Mouse (Mus musculus) natural killer cell, adult 2 months (primary cell): ENCODE data around the gene Olfr453.

Experiments
- DNase-seq, 2 experiments: peaks; one replicate each; pipeline ENCODE4 v3.0.0; 2022; ENCODE audit warnings: low spot score in 2 of 2

The Olfr453 gene

GRCm38 (mm10) chr6:42739071-42739470 lies at the start of gene Olfr453:
TSS of gene Olfr453 (plus strand) at chr6:42739371.
- DNase-seq = no peak

- no peak for DNase-seq
Measured at GRCm38 (mm10) chr6:42689761-42690160, 49.4 kb upstream of the Olfr453 start.

- DNase-seq = no peak
Measured at GRCm38 (mm10) chr6:42692154-42692516, 47.0 kb upstream of the Olfr453 start.

GRCm38 (mm10) chr6:42692517-42693190 lies 46.5 kb upstream of the Olfr453 start:
- no peak for DNase-seq

GRCm38 (mm10) chr6:42709291-42710211 lies 29.6 kb upstream of the Olfr453 start, which contains the start of gene Tcaf1:
TSS of gene Tcaf1 (minus strand) at chr6:42710088.
- DNase-seq = no peak

- DNase-seq = no peak
Measured at GRCm38 (mm10) chr6:42714668-42715067, 24.5 kb upstream of the Olfr453 start.

GRCm38 (mm10) chr6:42717973-42718372 lies 21.2 kb upstream of the Olfr453 start:
- no peak for DNase-seq

- DNase-seq = no peak
Measured at GRCm38 (mm10) chr6:42742303-42742702, 3.1 kb downstream of the Olfr453 start.

- no peak for DNase-seq
Measured at GRCm38 (mm10) chr6:42747846-42748245, 8.7 kb downstream of the Olfr453 start.

- DNase-seq = no peak
Measured at GRCm38 (mm10) chr6:42756104-42756503, 16.9 kb downstream of the Olfr453 start, which contains the start of gene Olfr38. TSS of gene Olfr38 (plus strand) at chr6:42756404.

GRCm38 (mm10) chr6:42777066-42777465 lies 37.9 kb downstream of the Olfr453 start:
- no peak for DNase-seq

GRCm38 (mm10) chr6:42784793-42785192 lies 45.6 kb downstream of the Olfr453 start, which contains the start of gene Olfr452:
TSS of gene Olfr452 (plus strand) at chr6:42785093.
- DNase-seq = no peak

GRCm38 (mm10) chr6:42790247-42790948 lies 51.2 kb downstream of the Olfr453 start:
- DNase-seq = no peak

- no peak for DNase-seq
Measured at GRCm38 (mm10) chr6:42790949-42791556, 51.9 kb downstream of the Olfr453 start.

GRCm38 (mm10) chr6:42794982-42795381 lies 55.8 kb downstream of the Olfr453 start:
- no peak for DNase-seq
